Mouse (Mus musculus): ENCODE data around the gene Ube2m. TPM values are rescaled to one million over a fixed set of nuclear protein-coding genes. Genes with fewer than 3 reads are reported as not detected.
A peak's percentile ranks its signal among the peaks of the same experiment; 100 is the strongest.

The Ube2m gene
- polyA plus RNA-seq, 1 experiment from 2014 or later = 107 TPM

DNA sequence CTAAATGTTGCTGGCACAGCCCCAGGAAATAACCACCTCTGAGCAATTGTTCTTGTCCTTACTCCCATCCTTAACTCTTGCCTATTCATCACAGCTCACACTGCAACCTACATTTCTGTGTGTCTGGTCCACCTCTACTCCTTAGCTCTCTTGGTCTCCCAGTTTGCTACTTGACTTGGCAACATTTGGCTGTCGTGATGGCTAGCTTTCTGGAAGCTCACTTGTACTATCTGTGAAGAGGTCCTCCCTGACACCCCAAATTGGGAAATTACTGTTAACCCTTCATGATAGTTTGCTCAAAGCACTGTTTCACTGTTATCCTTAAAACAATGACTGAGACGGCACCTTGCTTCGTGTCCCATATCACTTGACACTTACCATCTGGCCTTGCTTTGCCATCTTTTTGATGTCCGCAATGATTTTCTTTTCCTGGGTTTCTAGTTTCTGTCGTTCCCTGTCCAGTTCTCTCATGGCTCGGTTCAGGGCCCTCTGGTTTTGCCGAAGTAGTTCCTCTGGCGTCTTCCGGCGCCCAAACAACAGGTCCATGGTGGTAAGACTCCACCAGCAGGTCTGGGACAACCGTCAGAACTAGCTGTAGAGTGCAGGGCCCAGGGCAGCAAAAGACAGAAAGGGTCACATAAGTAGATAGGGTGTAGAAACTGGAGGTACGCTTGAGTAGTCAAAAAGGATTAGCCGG, 4.5 kb downstream of the Ube2m start:
- Histone ChIP-seq H3K4me2 (peak overlapping the region; percentile 87), H3K27ac (peak overlapping the region; percentile 89), H3K36me3 (peaks cover 61% of the 10 kb centered on the region), H3K4me3 (peak overlapping the region; percentile 72), H3K4me1 (replicated peaks) (peaks cover 33% of the 10 kb centered on the region), H3K9me3 (replicated peaks) (no peaks in the 10 kb centered on the region), H3K27me3 (no peaks in the 10 kb centered on the region), H3K9ac (peak overlapping the region; percentile 83)
- ATAC-seq (replicated peaks; ENCODE audit: insufficient number of reproducible peaks, insufficient read depth, low FRiP score, low read depth) = no peak
- WGBS = 43% methylated on average over 13 of the region's 13 CpGs

DNA sequence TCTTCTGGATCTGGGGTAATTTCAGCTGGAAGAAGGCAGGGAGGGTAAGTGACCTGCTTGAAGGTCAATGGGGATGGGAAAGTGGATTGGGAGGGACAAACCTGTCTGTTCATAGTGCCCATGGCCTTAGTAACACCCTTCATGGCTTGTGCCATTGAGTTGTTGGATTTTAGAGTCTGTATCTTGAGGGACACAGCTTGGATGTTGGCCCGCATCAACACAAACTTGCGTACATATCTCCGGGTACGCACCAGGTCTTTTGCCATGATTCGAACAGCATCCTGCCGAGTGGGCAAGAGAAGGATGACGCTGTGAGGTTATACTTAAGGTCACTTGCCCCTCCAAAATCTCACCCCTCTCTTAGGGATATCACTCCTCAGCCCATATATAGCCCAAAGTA, 5.5 kb downstream of the Ube2m start:
- Histone ChIP-seq H3K4me3 (no peak overlapping the region), H3K9ac (no peak overlapping the region), H3K9me3 (replicated peaks) (no peaks in the 10 kb centered on the region), H3K4me1 (replicated peaks) (peaks cover 32% of the 10 kb centered on the region), H3K27me3 (no peaks in the 10 kb centered on the region), H3K4me2 (no peak overlapping the region), H3K27ac (no peak overlapping the region), H3K36me3 (peaks cover 72% of the 10 kb centered on the region)
- WGBS = 93% methylated on average over 7 of the region's 7 CpGs
- ATAC-seq (replicated peaks; ENCODE audit: insufficient number of reproducible peaks, insufficient read depth, low FRiP score, low read depth) = no peak

DNA sequence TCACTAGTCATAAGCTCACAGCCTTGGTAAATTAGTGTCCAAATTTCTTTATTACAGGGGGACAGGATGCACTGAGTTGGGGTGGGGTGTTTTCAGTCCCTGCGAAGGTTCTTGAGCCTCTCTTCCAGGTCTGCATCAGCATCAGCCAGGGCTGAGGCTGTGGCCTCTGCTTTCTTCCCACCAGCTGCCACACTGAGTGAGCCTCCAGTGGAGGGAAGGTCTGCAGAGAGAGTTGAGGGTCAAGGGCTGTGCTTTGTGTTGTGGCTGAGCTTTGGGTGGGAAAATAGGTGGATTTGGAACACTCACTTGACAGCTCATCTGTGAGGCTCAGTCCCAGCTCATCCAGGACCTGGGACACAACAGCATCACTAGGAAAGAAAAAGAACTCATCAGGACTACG, 6.1 kb downstream of the Ube2m start:
- H3K4me1 ChIP-seq (replicated peaks) = peaks cover 33% of the 10 kb centered on the region
- no peak overlapping the region for H3K9ac ChIP-seq
- 88% methylated on average over 2 of the region's 2 CpGs for WGBS
- H3K4me3 ChIP-seq = no peak overlapping the region
- no peak overlapping the region for H3K4me2 ChIP-seq
- H3K27ac ChIP-seq = no peak overlapping the region
- H3K36me3 ChIP-seq = peaks cover 77% of the 10 kb centered on the region
- no peaks in the 10 kb centered on the region for H3K27me3 ChIP-seq
- no peak for ATAC-seq (replicated peaks; ENCODE audit: insufficient number of reproducible peaks, insufficient read depth, low FRiP score, low read depth)
- no peaks in the 10 kb centered on the region for H3K9me3 ChIP-seq (replicated peaks)

DNA sequence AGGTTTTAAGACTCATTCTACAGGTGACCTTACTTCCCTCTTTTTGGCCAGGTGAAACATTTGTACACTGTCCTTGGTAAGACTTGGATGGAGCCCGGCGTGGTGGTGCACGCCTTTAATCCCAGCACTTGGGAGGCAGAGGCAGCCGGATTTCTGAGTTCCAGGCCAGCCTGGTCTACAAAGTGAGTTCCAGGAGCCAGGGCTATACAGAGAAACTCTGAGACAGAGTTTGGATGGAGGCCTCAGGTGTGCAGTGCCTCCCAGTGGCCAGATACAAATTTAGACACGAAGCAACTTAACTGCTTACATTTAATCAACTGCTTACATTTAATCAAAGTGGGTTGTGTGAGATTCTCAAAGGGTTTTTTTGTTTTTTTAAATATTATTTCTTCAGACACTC, 7.0 kb downstream of the Ube2m start:
- ATAC-seq (replicated peaks; ENCODE audit: insufficient number of reproducible peaks, insufficient read depth, low FRiP score, low read depth) = no peak
- H3K27ac ChIP-seq = no peak overlapping the region
- H3K27me3 ChIP-seq = no peaks in the 10 kb centered on the region
- H3K4me3 ChIP-seq = no peak overlapping the region
- H3K4me2 ChIP-seq = no peak overlapping the region
- H3K9ac ChIP-seq = no peak overlapping the region
- H3K4me1 ChIP-seq (replicated peaks) = peaks cover 34% of the 10 kb centered on the region
- H3K36me3 ChIP-seq = peaks cover 82% of the 10 kb centered on the region
- 74% methylated on average over 5 of the region's 5 CpGs for WGBS
- H3K9me3 ChIP-seq (replicated peaks) = no peaks in the 10 kb centered on the region

DNA sequence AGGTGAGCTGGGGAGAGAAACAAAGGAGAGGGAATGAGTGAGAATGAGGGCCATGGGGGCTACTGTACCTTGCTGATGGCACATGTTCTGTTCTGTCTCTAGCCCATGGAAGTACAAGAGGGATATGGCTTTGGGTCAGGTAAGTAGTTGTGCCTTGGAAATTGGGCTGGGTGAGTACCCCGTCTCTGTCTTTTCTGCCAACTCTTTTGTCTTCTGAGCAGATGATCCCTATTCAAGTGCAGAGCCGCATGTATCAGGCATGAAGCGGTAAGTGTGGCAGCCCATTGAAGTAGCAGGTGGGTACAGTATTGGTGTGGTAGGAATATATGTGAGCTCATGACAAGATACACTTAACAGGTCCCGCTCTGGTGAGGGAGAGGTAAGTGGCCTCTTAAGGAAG, 9.1 kb downstream of the Ube2m start:
- ATAC-seq (replicated peaks; ENCODE audit: insufficient number of reproducible peaks, insufficient read depth, low FRiP score, low read depth) = no peak
- H3K27me3 ChIP-seq = no peaks in the 10 kb centered on the region
- H3K4me2 ChIP-seq = no peak overlapping the region
- H3K4me3 ChIP-seq = no peak overlapping the region
- H3K27ac ChIP-seq = no peak overlapping the region
- WGBS = 92% methylated on average over 4 of the region's 4 CpGs
- H3K9me3 ChIP-seq (replicated peaks) = no peaks in the 10 kb centered on the region
- H3K9ac ChIP-seq = no peak overlapping the region
- H3K4me1 ChIP-seq (replicated peaks) = peaks cover 34% of the 10 kb centered on the region
- H3K36me3 ChIP-seq = peaks cover 70% of the 10 kb centered on the region

DNA sequence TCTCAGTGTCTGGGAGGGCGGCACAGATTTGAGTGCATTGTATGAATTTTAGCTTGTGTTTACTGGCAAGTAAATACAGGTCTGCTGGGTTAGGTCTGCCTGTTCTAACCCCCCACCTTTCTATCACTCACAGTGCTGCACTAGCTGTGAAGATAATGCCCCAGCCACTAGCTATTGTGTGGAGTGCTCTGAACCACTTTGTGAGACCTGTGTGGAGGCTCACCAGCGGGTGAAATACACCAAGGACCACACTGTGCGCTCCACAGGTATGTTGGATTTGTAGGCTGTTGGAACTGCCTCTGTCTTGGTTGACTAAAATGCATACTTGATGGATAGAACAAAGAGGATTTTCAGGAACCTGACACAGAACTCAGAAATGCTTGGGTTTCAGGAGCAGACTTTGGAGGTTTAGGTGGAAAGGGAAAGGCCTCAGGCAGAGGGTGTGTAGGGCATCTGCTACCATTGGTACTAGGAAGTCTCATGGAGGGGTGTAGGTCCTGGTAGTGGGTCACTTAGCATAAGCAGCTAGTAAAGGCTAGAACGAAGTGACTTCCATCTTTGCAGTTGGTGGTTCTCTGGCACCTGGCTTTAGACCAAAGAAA, 12.5 kb downstream of the Ube2m start:
- Histone ChIP-seq H3K4me3 (peak overlapping the region; percentile 97), H3K9me3 (replicated peaks) (no peaks in the 10 kb centered on the region), H3K36me3 (peaks cover 45% of the 10 kb centered on the region), H3K9ac (peak overlapping the region; percentile 98), H3K4me1 (replicated peaks) (peaks cover 30% of the 10 kb centered on the region), H3K27me3 (no peaks in the 10 kb centered on the region), H3K4me2 (peak overlapping the region; percentile 85), H3K27ac (peak overlapping the region; percentile 99)
- ATAC-seq (replicated peaks; ENCODE audit: insufficient number of reproducible peaks, insufficient read depth, low FRiP score, low read depth) = no peak
- 27% methylated on average over 4 of the region's 4 CpGs for WGBS

DNA sequence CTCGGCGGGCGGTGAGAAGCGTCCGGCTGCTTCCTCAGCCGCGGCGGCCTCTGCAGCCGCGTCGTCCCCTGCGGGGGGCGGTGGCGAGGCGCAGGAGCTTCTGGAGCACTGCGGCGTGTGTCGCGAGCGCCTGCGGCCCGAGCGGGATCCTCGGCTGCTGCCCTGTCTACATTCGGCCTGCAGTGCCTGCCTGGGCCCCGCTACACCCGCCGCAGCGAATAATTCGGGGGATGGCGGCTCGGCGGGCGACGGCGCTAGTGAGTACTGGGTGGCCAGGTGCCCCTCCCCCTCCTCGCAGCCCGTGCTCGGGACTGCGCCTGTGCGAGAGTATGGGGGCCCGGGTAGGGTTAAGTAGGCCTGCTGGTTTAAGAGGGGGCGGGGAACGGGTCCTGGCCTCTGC, 13.3 kb downstream of the Ube2m start:
- under 1% methylated on average over 44 of the region's 44 CpGs for WGBS
- no peaks in the 10 kb centered on the region for H3K9me3 ChIP-seq (replicated peaks)

DNA sequence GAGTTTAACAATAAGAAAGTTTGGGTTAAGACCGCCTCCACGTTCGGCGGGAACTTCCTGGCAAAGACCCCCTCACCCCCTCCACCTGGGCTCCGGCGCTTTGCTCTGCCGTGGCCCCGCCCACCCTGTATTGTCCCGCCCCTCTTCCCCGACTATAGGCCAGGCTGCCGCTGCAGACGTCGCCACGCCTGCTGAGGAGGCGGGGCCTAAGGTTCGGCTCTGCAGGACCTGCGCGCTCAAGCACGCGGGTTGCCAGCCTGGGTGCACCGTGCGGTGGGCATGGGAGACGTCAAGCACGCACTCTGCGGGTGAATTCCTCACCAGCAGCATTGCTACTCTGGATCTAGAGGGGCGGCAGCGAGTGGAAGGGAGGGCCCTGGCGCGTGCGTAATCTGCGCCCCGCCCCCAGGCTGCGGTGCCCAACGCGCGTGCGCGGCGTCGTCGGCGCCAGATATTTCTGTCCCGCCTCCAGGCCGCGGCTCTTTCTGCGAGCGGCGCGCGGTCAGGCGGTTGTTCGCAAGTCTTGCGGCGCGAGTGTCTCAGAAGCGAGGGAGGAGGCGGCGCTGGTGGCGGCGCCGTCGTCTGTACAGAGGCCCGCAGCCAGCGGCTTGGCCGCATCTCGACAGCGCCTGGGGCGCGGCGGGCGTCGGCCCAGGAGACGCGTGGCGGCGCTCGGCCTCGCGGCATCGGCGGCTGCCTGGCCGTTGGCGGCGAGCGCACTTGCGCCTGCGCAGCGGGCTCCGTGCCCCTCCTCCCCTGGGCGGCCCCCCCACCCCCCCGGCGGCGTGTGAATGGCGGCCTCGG, 13.9 kb downstream of the Ube2m start:
- Histone ChIP-seq H3K9me3 (replicated peaks) (no peaks in the 10 kb centered on the region), H3K36me3 (peaks cover 30% of the 10 kb centered on the region), H3K27ac (peak overlapping the region; percentile 99), H3K27me3 (no peaks in the 10 kb centered on the region), H3K4me2 (peak overlapping the region; percentile 85), H3K4me1 (replicated peaks) (peaks cover 30% of the 10 kb centered on the region), H3K4me3 (peak overlapping the region; percentile 97), H3K9ac (peak overlapping the region; percentile 98)
- peak; percentile 83 for ATAC-seq (replicated peaks; ENCODE audit: insufficient number of reproducible peaks, insufficient read depth, low FRiP score, low read depth)
- under 1% methylated on average over 91 of the region's 95 CpGs for WGBS

More for the DNA sequence above, 13.3 kb downstream of the Ube2m start:
- Histone ChIP-seq H3K36me3 (peaks cover 37% of the 10 kb centered on the region), H3K27ac (peak overlapping the region; percentile 99), H3K4me1 (replicated peaks) (peaks cover 30% of the 10 kb centered on the region), H3K9ac (peak overlapping the region; percentile 98), H3K4me2 (peak overlapping the region; percentile 85), H3K4me3 (peak overlapping the region; percentile 97), H3K27me3 (no peaks in the 10 kb centered on the region)
- peak; percentile 70 for ATAC-seq (replicated peaks; ENCODE audit: insufficient number of reproducible peaks, insufficient read depth, low FRiP score, low read depth)

DNA sequence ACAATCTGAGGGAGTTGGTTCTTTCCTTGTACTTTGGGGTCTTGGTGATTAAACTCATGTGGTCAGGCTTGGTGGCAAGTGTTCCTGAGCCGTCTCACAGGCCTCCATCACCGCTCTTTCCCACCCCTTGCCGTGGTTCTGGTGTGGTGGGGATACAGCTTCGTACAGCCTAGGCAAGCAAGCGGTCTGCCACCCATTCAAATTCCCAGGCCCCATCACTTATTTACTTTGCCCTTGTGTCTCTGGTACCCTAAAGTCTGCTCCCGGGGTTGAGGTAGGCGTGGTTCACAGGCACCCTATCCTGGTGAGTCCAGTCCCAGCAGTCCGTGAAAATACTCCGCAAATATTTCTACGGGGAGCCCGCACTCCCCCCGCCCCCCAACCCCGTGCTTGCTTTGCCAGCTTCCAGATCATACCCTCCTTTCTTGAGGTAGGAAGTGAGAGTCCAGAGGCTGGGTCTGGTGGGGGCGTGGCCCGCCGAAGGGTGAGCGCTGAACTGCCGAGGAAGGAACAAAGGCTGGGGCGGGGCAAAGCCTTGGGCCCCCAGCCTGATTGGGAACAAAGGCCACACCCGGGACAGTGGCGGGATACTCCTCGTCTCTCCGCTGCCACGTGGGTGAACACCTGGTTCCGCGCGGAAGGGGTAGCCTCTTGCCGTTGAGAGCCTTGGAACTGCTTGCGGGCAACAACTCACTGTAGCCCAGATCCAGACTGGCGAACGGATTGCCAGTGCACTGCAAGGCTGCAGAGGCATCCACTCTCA, 15.1 kb downstream of the Ube2m start:
- Histone ChIP-seq H3K27me3 (no peaks in the 10 kb centered on the region), H3K4me3 (peak overlapping the region; percentile 97), H3K36me3 (peaks cover 18% of the 10 kb centered on the region), H3K9ac (peak overlapping the region; percentile 98), H3K27ac (peak overlapping the region; percentile 99), H3K4me2 (peak overlapping the region; percentile 85), H3K4me1 (replicated peaks) (peaks cover 30% of the 10 kb centered on the region), H3K9me3 (replicated peaks) (no peaks in the 10 kb centered on the region)
- peak; percentile 59 for ATAC-seq (replicated peaks; ENCODE audit: insufficient number of reproducible peaks, insufficient read depth, low FRiP score, low read depth)
- WGBS = 4% methylated on average over 31 of the region's 31 CpGs

DNA sequence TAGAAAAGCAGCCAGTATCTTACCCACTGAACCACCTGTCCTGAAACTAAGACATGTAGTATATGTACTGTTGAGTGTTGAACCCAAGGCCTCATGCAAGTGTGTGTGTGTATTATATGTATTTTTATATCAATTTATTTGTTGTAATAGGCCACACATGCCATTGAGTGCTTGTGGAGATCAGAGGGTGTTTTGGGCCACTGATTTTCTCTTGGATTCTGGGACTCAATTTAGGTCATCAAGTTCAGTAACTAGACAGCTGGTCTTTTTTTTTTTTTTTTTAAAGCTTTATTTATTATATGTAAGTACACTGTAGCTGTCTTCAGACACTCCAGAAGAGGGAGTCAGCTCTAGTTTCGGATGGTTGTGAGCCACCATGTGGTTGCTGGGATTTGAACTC, 22.9 kb downstream of the Ube2m start:
- peaks cover 5% of the 10 kb centered on the region for H3K4me1 ChIP-seq (replicated peaks)
- no peaks in the 10 kb centered on the region for H3K36me3 ChIP-seq
- H3K9me3 ChIP-seq (replicated peaks) = no peaks in the 10 kb centered on the region
- H3K27ac ChIP-seq = no peak overlapping the region
- no peaks in the 10 kb centered on the region for H3K27me3 ChIP-seq
- no peak overlapping the region for H3K9ac ChIP-seq
- H3K4me2 ChIP-seq = no peak overlapping the region
- no peak for ATAC-seq (replicated peaks; ENCODE audit: insufficient number of reproducible peaks, insufficient read depth, low FRiP score, low read depth)
- WGBS = 74% methylated on average over 1 of the region's 1 CpGs
- H3K4me3 ChIP-seq = no peak overlapping the region

DNA sequence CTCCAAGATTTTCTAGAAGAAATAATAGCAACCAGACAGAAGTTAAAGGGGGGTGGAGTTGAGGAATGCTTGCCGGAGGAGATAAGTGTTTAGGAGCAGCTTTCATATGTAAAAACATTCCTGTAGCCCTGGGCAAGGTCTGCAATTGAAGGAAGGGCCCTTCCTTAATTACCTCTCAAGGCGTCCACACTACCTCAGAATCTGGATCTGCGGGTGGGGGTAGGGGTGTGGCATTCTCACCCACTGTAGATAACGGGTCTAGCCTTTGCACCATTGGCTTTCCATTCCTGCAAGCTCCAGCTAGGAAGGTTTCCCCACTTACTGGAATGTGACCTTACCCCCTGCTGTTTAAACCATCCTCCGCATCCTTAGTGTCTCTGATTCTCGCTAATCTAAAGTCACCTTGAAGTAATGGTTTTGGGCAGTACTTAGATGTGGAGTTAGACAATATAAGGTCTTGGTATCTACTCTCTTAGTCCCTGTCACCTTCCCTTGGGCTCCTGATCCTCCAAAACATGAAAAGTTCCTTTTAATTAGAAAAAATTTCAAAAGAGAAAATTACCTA, 23.7 kb downstream of the Ube2m start:
- ATAC-seq (replicated peaks; ENCODE audit: insufficient number of reproducible peaks, insufficient read depth, low FRiP score, low read depth) = no peak
- 37% methylated on average over 6 of the region's 6 CpGs for WGBS
- no peaks in the 10 kb centered on the region for H3K36me3 ChIP-seq

More for the DNA sequence above, 23.7 kb downstream of the Ube2m start:
- Histone ChIP-seq H3K27ac (no peak overlapping the region), H3K4me2 (no peak overlapping the region), H3K4me3 (no peak overlapping the region), H3K4me1 (replicated peaks) (peaks cover 6% of the 10 kb centered on the region), H3K9ac (no peak overlapping the region), H3K9me3 (replicated peaks) (no peaks in the 10 kb centered on the region), H3K27me3 (no peaks in the 10 kb centered on the region)
